Mouse (Mus musculus) MEL (cell line): Measurements from ENCODE around the gene Cnst. TPM values are rescaled to one million over a fixed set of nuclear protein-coding genes. Genes with fewer than 3 reads are reported as not detected.

ENCODE experiments used
- DNase-seq: peaks from one replicate; pipeline ENCODE4 v3.0.0; 2011; ENCODE audit warnings: low read depth, low spot score
- H3K27ac ChIP-seq: 2 replicates; pipeline ENCODE4 v1.5.1; 2012; ENCODE audit warnings: low read depth, mild to moderate bottlenecking, control low read depth, low read length, moderate library complexity; ENCODE audit not compliant: control insufficient read depth
- H3K27me3 ChIP-seq, 2 experiments: fragments of 150-350 bp in 1 of 2; sonication (generic) in 1 of 2; 2 replicates each; pipeline ENCODE4 v1.6.1; 2012; ENCODE audit warnings: low read length in 2 of 2, mild to moderate bottlenecking in 2 of 2, improper control_type of control experiment in 1 of 2, moderate library complexity in 1 of 2; ENCODE audit not compliant: insufficient read depth in 2 of 2, control insufficient read depth in 1 of 2
- H3K36me3 ChIP-seq, 2 experiments: 2 replicates each; pipeline ENCODE4 v1.6.1; 2012 to 2014; ENCODE audit warnings: low read length in 2 of 2, improper control_type of control experiment in 1 of 2, inconsistent platforms in 1 of 2, mild to moderate bottlenecking in 1 of 2; ENCODE audit not compliant: insufficient read depth in 2 of 2, control insufficient read depth in 1 of 2
- H3K4me1 ChIP-seq, 2 experiments: fragments of 150-350 bp in 1 of 2; sonication (generic) in 1 of 2; 2 replicates each; pipeline ENCODE4 v1.6.1; 2012; ENCODE audit warnings: low read length in 2 of 2, improper control_type of control experiment in 1 of 2, mild to moderate bottlenecking in 1 of 2; ENCODE audit not compliant: insufficient read depth in 2 of 2, control insufficient read depth in 1 of 2
- H3K4me3 ChIP-seq, 2 experiments: fragments of 150-350 bp in 1 of 2; sonication (generic) in 1 of 2; 2 replicates each; pipeline ENCODE4 v1.5.1; 2012; ENCODE audit warnings: low read depth in 2 of 2, low read length in 2 of 2, mild to moderate bottlenecking in 2 of 2, moderate library complexity in 2 of 2, control low read depth in 1 of 2, improper control_type of control experiment in 1 of 2; ENCODE audit not compliant: control insufficient read depth in 1 of 2, insufficient read depth in 1 of 2
- H3K79me2 ChIP-seq: 2 replicates; pipeline ENCODE4 v1.6.1; 2012; ENCODE audit warnings: mild to moderate bottlenecking, low read length, moderate library complexity; ENCODE audit not compliant: control insufficient read depth, poor library complexity, insufficient read depth
- H3K9ac ChIP-seq: 2 replicates; pipeline ENCODE4 v1.6.1; 2012; ENCODE audit warnings: low read depth, mild to moderate bottlenecking, control low read depth, low read length, moderate library complexity; ENCODE audit not compliant: control insufficient read depth, poor library complexity, severe bottlenecking
- H3K9me3 ChIP-seq: fragments of 150-350 bp; sonication (generic); replicated peaks from 2 replicates; pipeline ENCODE4 v1.6.1; 2012; ENCODE audit warnings: mild to moderate bottlenecking, low read length, improper control_type of control experiment, moderate library complexity; ENCODE audit not compliant: insufficient read depth
- BHLHE40 ChIP-seq: IDR thresholded peaks from 2 replicates; pipeline ENCODE4 v1.6.1; 2012; ENCODE audit warnings: low read depth, mild to moderate bottlenecking, inconsistent platforms, low read length, improper control_type of control experiment, borderline replicate concordance
- CHD1 ChIP-seq: IDR thresholded peaks from 2 replicates; pipeline ENCODE4 v1.6.1; 2012; ENCODE audit warnings: low read depth, mild to moderate bottlenecking, inconsistent platforms, low read length, improper control_type of control experiment
- CTCF ChIP-seq, 3 experiments: IDR thresholded peaks in 2 of 3; conservative IDR thresholded peaks in 1 of 3; 2 replicates each; pipeline ENCODE4 v1.5.1; 2011 to 2012; ENCODE audit warnings: low read length in 3 of 3, low read depth in 2 of 3, mild to moderate bottlenecking in 2 of 3, improper control_type of control experiment in 1 of 3, inconsistent platforms in 1 of 3, mixed read lengths in 1 of 3, moderate library complexity in 1 of 3; ENCODE audit not compliant: control insufficient read depth in 1 of 3, insufficient read depth in 1 of 3, poor library complexity in 1 of 3, severe bottlenecking in 1 of 3
- E2F4 ChIP-seq: IDR thresholded peaks from 2 replicates; pipeline ENCODE4 v1.6.1; 2011; ENCODE audit warnings: low read depth, low read length, improper control_type of control experiment, borderline replicate concordance
- ELF1 ChIP-seq: IDR thresholded peaks from 2 replicates; pipeline ENCODE4 v1.6.1; 2014; ENCODE audit warnings: low read depth, mild to moderate bottlenecking, inconsistent platforms, low read length, improper control_type of control experiment, moderate library complexity
- EP300 ChIP-seq, 2 experiments: IDR thresholded peaks; 2 replicates each; pipeline ENCODE4 v1.6.1; 2011; ENCODE audit warnings: improper control_type of control experiment in 2 of 2, low read length in 2 of 2, low read depth in 1 of 2, mild to moderate bottlenecking in 1 of 2
- ETS1 ChIP-seq: IDR thresholded peaks from 2 replicates; pipeline ENCODE4 v1.6.1; 2012; ENCODE audit warnings: low read depth, mild to moderate bottlenecking, inconsistent platforms, low read length, improper control_type of control experiment, moderate library complexity
- GABPA ChIP-seq: IDR thresholded peaks from 2 replicates; pipeline ENCODE4 v1.6.1; 2012; ENCODE audit warnings: low read depth, mild to moderate bottlenecking, inconsistent platforms, low read length, improper control_type of control experiment, moderate library complexity
- HCFC1 ChIP-seq: IDR thresholded peaks from 2 replicates; pipeline ENCODE4 v1.6.1; 2012; ENCODE audit warnings: low read depth, mild to moderate bottlenecking, inconsistent platforms, low read length, improper control_type of control experiment, moderate library complexity
- MAFK ChIP-seq: IDR thresholded peaks from 2 replicates; pipeline ENCODE4 v1.6.1; 2011; ENCODE audit warnings: low read depth, mild to moderate bottlenecking, low read length, improper control_type of control experiment, borderline replicate concordance
- MAX ChIP-seq: IDR thresholded peaks from 2 replicates; pipeline ENCODE4 v1.6.1; 2011; ENCODE audit warnings: low read length, improper control_type of control experiment
- MXI1 ChIP-seq: IDR thresholded peaks from 2 replicates; pipeline ENCODE4 v1.6.1; 2011; ENCODE audit warnings: mild to moderate bottlenecking, low read depth, low read length, improper control_type of control experiment
- NRF1 ChIP-seq: IDR thresholded peaks from 2 replicates; pipeline ENCODE4 v1.6.1; 2014; ENCODE audit warnings: low read depth, mild to moderate bottlenecking, inconsistent platforms, low read length, improper control_type of control experiment, moderate library complexity; ENCODE audit not compliant: poor library complexity, insufficient read depth, severe bottlenecking
- POLR2A ChIP-seq, 2 experiments: IDR thresholded peaks; 2 replicates each; pipeline ENCODE4 v1.6.1; 2011 to 2012; ENCODE audit warnings: low read length in 2 of 2, mild to moderate bottlenecking in 2 of 2, control low read depth in 1 of 2, improper control_type of control experiment in 1 of 2, low read depth in 1 of 2, moderate library complexity in 1 of 2; ENCODE audit not compliant: control insufficient read depth in 1 of 2, insufficient read depth in 1 of 2, poor library complexity in 1 of 2
- POLR2AphosphoS2 ChIP-seq: IDR thresholded peaks from 2 replicates; pipeline ENCODE4 v1.6.1; 2011; ENCODE audit warnings: low read length, improper control_type of control experiment
- RAD21 ChIP-seq: IDR thresholded peaks from 2 replicates; pipeline ENCODE4 v1.6.1; 2011; ENCODE audit warnings: mild to moderate bottlenecking, low read depth, low read length, improper control_type of control experiment
- RCOR1 ChIP-seq: IDR thresholded peaks from 2 replicates; pipeline ENCODE4 v1.6.1; 2012; ENCODE audit warnings: low read depth, mild to moderate bottlenecking, inconsistent platforms, low read length, improper control_type of control experiment
- SIN3A ChIP-seq: IDR thresholded peaks from 2 replicates; pipeline ENCODE4 v1.6.1; 2012; ENCODE audit warnings: low read length, improper control_type of control experiment, inconsistent platforms
- TBP ChIP-seq: IDR thresholded peaks from 2 replicates; pipeline ENCODE4 v1.8.0; 2011; ENCODE audit warnings: low read depth, low read length, improper control_type of control experiment
- TCF12 ChIP-seq: IDR thresholded peaks from 2 replicates; pipeline ENCODE4 v1.6.1; 2014; ENCODE audit warnings: low read depth, mild to moderate bottlenecking, inconsistent platforms, low read length, improper control_type of control experiment, moderate library complexity
- USF1 ChIP-seq: IDR thresholded peaks from 2 replicates; pipeline ENCODE4 v1.6.1; 2014; ENCODE audit warnings: low read depth, mild to moderate bottlenecking, inconsistent platforms, low read length, improper control_type of control experiment, moderate library complexity
- USF2 ChIP-seq, 2 experiments: IDR thresholded peaks; 2 replicates each; pipeline ENCODE4 v1.6.1; 2011 to 2012; ENCODE audit warnings: improper control_type of control experiment in 2 of 2, low read length in 2 of 2, borderline replicate concordance in 1 of 2, inconsistent platforms in 1 of 2, low read depth in 1 of 2, mild to moderate bottlenecking in 1 of 2; ENCODE audit not compliant: insufficient read depth in 1 of 2
- ZMIZ1 ChIP-seq: IDR thresholded peaks from 2 replicates; pipeline ENCODE4 v1.6.1; 2012; ENCODE audit warnings: low read depth, mild to moderate bottlenecking, inconsistent platforms, low read length, improper control_type of control experiment, moderate library complexity
- polyA plus RNA-seq, 2 experiments: library from polyadenylated mRNA; stranded (reverse) in 1 of 2; unstranded in 1 of 2; fragments of >175 nt in 1 of 2; fragments of >200 nt in 1 of 2; gene quantifications; 2 replicates each; pipeline versions ENCODE4 v1.2.1 to v1.2.4; 2012; ENCODE audit warnings: low replicate concordance in 2 of 2, low read depth in 1 of 2; ENCODE audit not compliant: insufficient read length in 2 of 2, insufficient read depth in 1 of 2, missing spikeins in 1 of 2
- total RNA-seq: library from RNA; depleted of rRNA; stranded (reverse); fragments of 300-350 nt; gene quantifications from 2 replicates; pipeline ENCODE4 v1.2.3, GENCODE M21; 2012

The Cnst gene
- total and polyA plus RNA-seq, 3 experiments = 10.4 to 12.1 TPM; not detected in 1

- TF ChIP-seq USF2 (IDR thresholded peaks at IDR 0.05; ENCODE audit: borderline replicate concordance in 1 of 2, insufficient read depth in 1 of 2, low read depth in 1 of 2, low read length in 2 of 2) = no peak
- TF ChIP-seq CHD1 = no peak
- no peak for TF ChIP-seq BHLHE40
- TF ChIP-seq E2F4 = no peak
- TF ChIP-seq ELF1 = no peak
- no peak for TF ChIP-seq EP300 (IDR thresholded peaks at IDR 0.05; ENCODE audit: low read depth in 1 of 2, low read length in 2 of 2)
- TF ChIP-seq ZMIZ1 = no peak
- TF ChIP-seq MAX = no peak
- no peak for TF ChIP-seq POLR2A (IDR thresholded peaks at IDR 0.05; ENCODE audit: control insufficient read depth in 1 of 2, insufficient read depth in 1 of 2, low read depth in 1 of 2, low read length in 2 of 2, poor library complexity in 1 of 2)
- no peak for TF ChIP-seq POLR2AphosphoS2
- TF ChIP-seq HCFC1 = no peak
- TF ChIP-seq TBP = no peak
- no peak for TF ChIP-seq GABPA
- TF ChIP-seq NRF1 = no peak
- no peak for TF ChIP-seq MAFK
- no peak for TF ChIP-seq MXI1
- no peak for TF ChIP-seq ETS1
- no peak for TF ChIP-seq RCOR1
- peak; percentile 73 for TF ChIP-seq RAD21
These were observed 87.2 kb downstream of the Cnst start (continued) for GRCm38 (mm10) chr1:179633414-179633752.

- TF ChIP-seq RAD21 (no peak), SIN3A (no peak), TCF12 (no peak), TBP (no peak), CTCF (IDR thresholded peaks at IDR 0.05 in 2 of 3, conservative IDR thresholded peaks at IDR 0.05 in 1 of 3; ENCODE audit: control insufficient read depth in 1 of 3, insufficient read depth in 1 of 3, low read depth in 2 of 3, low read length in 3 of 3, poor library complexity in 1 of 3, severe bottlenecking in 1 of 3) (peak in 2 of 3 experiments; percentile 11 to 12; a peak in 3 of 6 replicates), GABPA (no peak), USF1 (no peak), RCOR1 (no peak), MAX (no peak)
- TF ChIP-seq, all 39 proteins: peak for 1
- Histone ChIP-seq H3K36me3 (no peaks in the 10 kb centered on the region), H3K27me3 (no peaks in the 10 kb centered on the region), H3K79me2 (no peaks in the 10 kb centered on the region), H3K27ac (no peak overlapping the region), H3K9me3 (no peaks in the 10 kb centered on the region), H3K9ac (no peak overlapping the region), H3K4me3 (no peak overlapping the region), H3K4me1 (no peaks in the 10 kb centered on the region)
- no peak for DNase-seq
These were observed 88.0 kb downstream of the Cnst start for GRCm38 (mm10) chr1:179634159-179634558.
